Mouse (Mus musculus): ENCODE results near the gene Spns2. TPM values are rescaled to one million over a fixed set of nuclear protein-coding genes. Genes with fewer than 3 reads are reported as not detected.

Spns2 gene
- 3.2 and 3.5 TPM in 2 replicates for polyA plus RNA-seq (2012; ENCODE audit: insufficient read depth, insufficient read length, missing spikeins)

DNA sequence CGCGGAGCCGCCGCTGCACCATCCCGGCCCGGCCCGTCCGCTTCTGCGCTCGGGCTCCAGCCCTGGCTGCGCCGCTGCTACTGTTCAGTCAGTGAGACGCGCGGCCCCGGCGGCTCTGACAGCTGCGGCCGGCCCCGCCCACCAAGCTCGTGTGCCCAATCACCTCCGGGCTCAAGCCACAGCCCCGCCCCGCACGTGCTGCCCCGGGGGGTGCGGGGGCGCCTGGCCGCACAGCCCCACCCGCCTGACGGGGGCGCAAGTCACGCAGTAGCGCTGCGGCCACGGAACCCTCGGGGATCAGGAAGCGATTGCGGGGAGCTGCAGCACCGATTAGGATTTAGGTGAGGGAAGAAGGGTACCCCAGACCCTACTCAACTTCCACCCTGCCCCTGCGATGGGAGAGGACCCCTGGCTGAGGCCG is at the start of gene Spns2:
TSS of gene Spns2 (minus strand) at position 24 of the 421 bp plus-strand sequence.
- peak within 1 kb of the TSS; percentile 69 for H3K4me3 ChIP-seq (ENCODE audit: insufficient read depth, low read depth, low read length)
- peaks cover 8% of the 10 kb centered on the region for H3K4me1 ChIP-seq (ENCODE audit: control insufficient read depth, insufficient read depth, insufficient read length, low read length)
- 0 out of 2 replicates have a peak within 1 kb of the TSS, but pooled peaks have one; percentile 20 for H3K27ac ChIP-seq (replicated peaks; ENCODE audit: low read depth, low read length)

GRCm38 (mm10) chr11:72538811-72539210 is 49.1 kb upstream of the Spns2 start:
- H3K4me3 ChIP-seq (ENCODE audit: insufficient read depth, low read depth, low read length) = no peak overlapping the region
- peaks cover 19% of the 10 kb centered on the region; the same call in 1 of the 2 replicates for H3K4me1 ChIP-seq (ENCODE audit: control insufficient read depth, insufficient read depth, insufficient read length, low read length)
- no peak overlapping the region for H3K27ac ChIP-seq (replicated peaks; ENCODE audit: low read depth, low read length)

GRCm38 (mm10) chr11:72538037-72538755 is 48.5 kb upstream of the Spns2 start:
- Histone ChIP-seq H3K4me1 (ENCODE audit: control insufficient read depth, insufficient read depth, insufficient read length, low read length) (peaks cover 19% of the 10 kb centered on the region; the same call in 1 of the 2 replicates), H3K4me3 (ENCODE audit: insufficient read depth, low read depth, low read length) (no peak overlapping the region), H3K27ac (replicated peaks; ENCODE audit: low read depth, low read length) (no peak overlapping the region)

DNA sequence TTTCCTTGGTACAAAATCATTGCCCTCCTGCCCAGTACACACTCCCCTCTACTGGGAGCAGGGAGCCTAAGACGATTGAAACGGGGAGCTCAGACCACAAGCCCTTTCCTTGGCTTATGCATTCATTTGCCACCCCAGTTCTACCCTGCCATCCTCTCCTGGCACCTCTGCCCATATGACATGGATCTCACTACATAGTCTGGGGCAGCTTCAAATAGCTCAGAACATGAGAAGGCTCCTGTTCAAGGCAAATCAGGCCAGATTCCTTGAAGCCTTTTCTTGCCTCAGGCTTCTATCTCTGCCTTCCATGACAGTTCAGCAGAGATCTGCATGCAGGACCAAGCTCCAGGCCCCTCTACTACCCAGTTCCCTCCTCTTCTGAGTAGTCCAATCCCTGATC is 47.8 kb upstream of the Spns2 start:
- Histone ChIP-seq H3K4me3 (ENCODE audit: insufficient read depth, low read depth, low read length) (no peak overlapping the region), H3K27ac (replicated peaks; ENCODE audit: low read depth, low read length) (no peak overlapping the region), H3K4me1 (ENCODE audit: control insufficient read depth, insufficient read depth, insufficient read length, low read length) (peaks cover 19% of the 10 kb centered on the region; the same call in 1 of the 2 replicates)

- no peak overlapping the region for H3K4me3 ChIP-seq (ENCODE audit: insufficient read depth, low read depth, low read length)
- peaks cover 17% of the 10 kb centered on the region; the same call in 1 of the 2 replicates for H3K4me1 ChIP-seq (ENCODE audit: control insufficient read depth, insufficient read depth, insufficient read length, low read length)
These were observed 45.8 kb upstream of the Spns2 start for GRCm38 (mm10) chr11:72535519-72535918.

GRCm38 (mm10) chr11:72532890-72533289 is 43.2 kb upstream of the Spns2 start:
- Histone ChIP-seq H3K4me1 (ENCODE audit: control insufficient read depth, insufficient read depth, insufficient read length, low read length) (0 out of 2 replicates have a peak, but pooled peaks cover 9% of the 10 kb centered on the region), H3K27ac (replicated peaks; ENCODE audit: low read depth, low read length) (no peak overlapping the region), H3K4me3 (ENCODE audit: insufficient read depth, low read depth, low read length) (no peak overlapping the region)

More at GRCm38 (mm10) chr11:72535519-72535918, 45.8 kb upstream of the Spns2 start:
- H3K27ac ChIP-seq (replicated peaks; ENCODE audit: low read depth, low read length) = no peak overlapping the region

- H3K4me1 ChIP-seq (ENCODE audit: control insufficient read depth, insufficient read depth, insufficient read length, low read length) = no peaks in the 10 kb centered on the region
- H3K27ac ChIP-seq (replicated peaks; ENCODE audit: low read depth, low read length) = no peak overlapping the region
- no peak overlapping the region for H3K4me3 ChIP-seq (ENCODE audit: insufficient read depth, low read depth, low read length)
These were observed 41.9 kb upstream of the Spns2 start for GRCm38 (mm10) chr11:72531632-72532031.

- Histone ChIP-seq H3K4me1 (ENCODE audit: control insufficient read depth, insufficient read depth, insufficient read length, low read length) (no peaks in the 10 kb centered on the region), H3K4me3 (ENCODE audit: insufficient read depth, low read depth, low read length) (no peak overlapping the region), H3K27ac (replicated peaks; ENCODE audit: low read depth, low read length) (no peak overlapping the region)
These were observed 41.4 kb upstream of the Spns2 start for GRCm38 (mm10) chr11:72531144-72531543.

GRCm38 (mm10) chr11:72526190-72526589 is 36.5 kb upstream of the Spns2 start:
- H3K4me1 ChIP-seq (ENCODE audit: control insufficient read depth, insufficient read depth, insufficient read length, low read length) = peaks cover 14% of the 10 kb centered on the region; the same call in 1 of the 2 replicates
- H3K27ac ChIP-seq (replicated peaks; ENCODE audit: low read depth, low read length) = no peak overlapping the region
- no peak overlapping the region for H3K4me3 ChIP-seq (ENCODE audit: insufficient read depth, low read depth, low read length)

DNA sequence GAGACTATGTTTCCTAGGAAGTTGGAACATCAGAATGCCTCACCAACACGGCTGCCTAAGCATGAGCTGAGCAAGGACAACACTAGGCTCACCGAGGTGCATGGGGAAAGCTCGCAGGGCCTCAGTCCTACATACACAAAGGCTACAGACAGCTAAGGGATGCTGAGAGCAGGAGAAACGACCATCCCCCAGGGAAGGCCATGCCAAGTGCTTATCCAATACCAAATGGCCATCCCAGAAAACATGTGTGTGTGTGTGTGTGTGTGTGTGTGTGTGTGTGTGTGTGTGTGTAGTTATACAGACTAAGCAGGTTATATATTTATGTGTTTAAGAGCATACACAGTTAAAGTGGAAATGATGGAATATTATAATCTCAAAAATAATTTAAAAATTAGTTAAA is 34.0 kb upstream of the Spns2 start:
- Histone ChIP-seq H3K4me1 (ENCODE audit: control insufficient read depth, insufficient read depth, insufficient read length, low read length) (peaks cover 17% of the 10 kb centered on the region), H3K4me3 (ENCODE audit: insufficient read depth, low read depth, low read length) (no peak overlapping the region), H3K27ac (replicated peaks; ENCODE audit: low read depth, low read length) (no peak overlapping the region)

DNA sequence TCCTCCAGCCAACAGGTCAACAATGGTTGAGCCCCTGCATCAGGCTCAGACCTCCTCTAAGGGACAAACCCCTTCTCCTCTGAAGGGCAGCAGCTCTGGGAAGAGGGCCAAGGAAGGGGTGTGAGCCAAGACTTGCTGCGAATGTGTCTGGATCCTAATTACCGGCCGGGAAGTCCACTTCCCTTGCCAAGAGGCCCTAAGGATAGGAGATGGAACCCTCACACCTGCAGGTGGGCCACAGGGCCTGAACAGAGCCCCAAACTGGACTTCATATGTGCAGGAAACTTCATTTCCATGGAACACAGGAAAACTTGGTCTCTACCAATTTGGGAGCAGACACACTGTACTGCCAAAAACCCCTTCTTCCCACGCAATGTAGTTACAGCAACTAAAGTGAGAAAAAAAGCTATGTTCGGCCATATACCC is 32.9 kb upstream of the Spns2 start:
- peak overlapping the region; percentile 26; the same call in 1 of the 2 replicates for H3K27ac ChIP-seq (replicated peaks; ENCODE audit: low read depth, low read length)
- H3K4me3 ChIP-seq (ENCODE audit: insufficient read depth, low read depth, low read length) = no peak overlapping the region
- H3K4me1 ChIP-seq (ENCODE audit: control insufficient read depth, insufficient read depth, insufficient read length, low read length) = peaks cover 17% of the 10 kb centered on the region

- H3K4me3 ChIP-seq (ENCODE audit: insufficient read depth, low read depth, low read length) = no peak overlapping the region
- peak overlapping the region; percentile 26; the same call in 1 of the 2 replicates for H3K27ac ChIP-seq (replicated peaks; ENCODE audit: low read depth, low read length)
- H3K4me1 ChIP-seq (ENCODE audit: control insufficient read depth, insufficient read depth, insufficient read length, low read length) = peaks cover 17% of the 10 kb centered on the region
These were observed 32.2 kb upstream of the Spns2 start for GRCm38 (mm10) chr11:72521598-72522541.

GRCm38 (mm10) chr11:72519895-72520294 is 30.2 kb upstream of the Spns2 start:
- no peak overlapping the region for H3K27ac ChIP-seq (replicated peaks; ENCODE audit: low read depth, low read length)
- H3K4me3 ChIP-seq (ENCODE audit: insufficient read depth, low read depth, low read length) = no peak overlapping the region
- peaks cover 17% of the 10 kb centered on the region for H3K4me1 ChIP-seq (ENCODE audit: control insufficient read depth, insufficient read depth, insufficient read length, low read length)

GRCm38 (mm10) chr11:72519189-72519588 is 29.5 kb upstream of the Spns2 start:
- no peak overlapping the region for H3K4me3 ChIP-seq (ENCODE audit: insufficient read depth, low read depth, low read length)
- H3K27ac ChIP-seq (replicated peaks; ENCODE audit: low read depth, low read length) = no peak overlapping the region
- H3K4me1 ChIP-seq (ENCODE audit: control insufficient read depth, insufficient read depth, insufficient read length, low read length) = peaks cover 17% of the 10 kb centered on the region

DNA sequence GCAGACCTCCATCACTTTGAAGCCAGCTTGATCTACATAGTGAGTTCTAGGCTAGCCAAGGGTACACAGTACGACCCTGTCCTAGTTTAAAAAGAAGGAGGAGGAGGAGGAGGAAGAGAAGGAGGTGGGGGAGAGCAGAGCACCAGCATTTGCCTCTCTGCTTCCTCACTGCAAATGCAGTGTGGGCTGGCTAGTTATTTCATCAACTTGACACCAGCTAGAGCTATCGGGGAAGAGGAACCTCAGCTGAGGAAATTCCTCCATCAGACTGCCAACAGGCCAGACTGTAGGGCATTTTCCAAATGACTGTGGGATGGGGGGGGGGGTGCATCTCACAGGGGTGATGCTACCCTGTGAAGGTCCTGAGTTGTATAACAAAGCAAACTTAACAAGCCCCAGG is 28.7 kb upstream of the Spns2 start:
- peaks cover 17% of the 10 kb centered on the region for H3K4me1 ChIP-seq (ENCODE audit: control insufficient read depth, insufficient read depth, insufficient read length, low read length)
- H3K4me3 ChIP-seq (ENCODE audit: insufficient read depth, low read depth, low read length) = no peak overlapping the region
- no peak overlapping the region for H3K27ac ChIP-seq (replicated peaks; ENCODE audit: low read depth, low read length)

Measured in brown adipose tissue, adult 24 weeks (tissue).